Mouse (Mus musculus): ENCODE data around the gene Fam3c. TPM values are rescaled to one million over a fixed set of nuclear protein-coding genes. Genes with fewer than 3 reads are reported as not detected.

The Fam3c gene
- polyA plus RNA-seq, 1 experiment from 2014 or later, result 65.0 TPM

GRCm38 (mm10) chr6:22357351-22357750 lies 1.3 kb upstream of the Fam3c start:
- H3K4me2 ChIP-seq (ENCODE audit: low read length), result no peak overlapping the region
- no peak overlapping the region for H3K9ac ChIP-seq (ENCODE audit: low read depth, low read length)
- H3K4me1 ChIP-seq (replicated peaks; ENCODE audit: insufficient read depth, low read length), result no peaks in the 10 kb centered on the region
- H3K27me3 ChIP-seq (ENCODE audit: insufficient read depth, low read length), result no peaks in the 10 kb centered on the region
- 98% methylated on average over 4 of the region's 4 CpGs for WGBS
- ATAC-seq (replicated peaks; ENCODE audit: low FRiP score, low read depth), result no peak
- no peak for TF ChIP-seq CTCF (IDR thresholded peaks at IDR 0.05; ENCODE audit: low read depth)
- no peak for DNase-seq (ENCODE audit: low spot score)
- H3K27ac ChIP-seq, result no peak overlapping the region
- H3K4me3 ChIP-seq (replicated peaks; ENCODE audit: low read depth, low read length), result no peak overlapping the region
- no peaks in the 10 kb centered on the region for H3K36me3 ChIP-seq (ENCODE audit: insufficient read depth, low read length)
- no peaks in the 10 kb centered on the region for H3K9me3 ChIP-seq (replicated peaks; ENCODE audit: low read length)

GRCm38 (mm10) chr6:22355396-22356085 lies 502 bp downstream of the Fam3c start:
- 2% methylated on average over 60 of the region's 62 CpGs for WGBS
- Histone ChIP-seq H3K36me3 (ENCODE audit: insufficient read depth, low read length) (no peaks in the 10 kb centered on the region), H3K27me3 (ENCODE audit: insufficient read depth, low read length) (no peaks in the 10 kb centered on the region), H3K9me3 (replicated peaks; ENCODE audit: low read length) (no peaks in the 10 kb centered on the region), H3K4me1 (replicated peaks; ENCODE audit: insufficient read depth, low read length) (no peaks in the 10 kb centered on the region), H3K4me2 (ENCODE audit: low read length) (peak overlapping the region; percentile 82), H3K4me3 (replicated peaks; ENCODE audit: low read depth, low read length) (peak overlapping the region; percentile 84), H3K9ac (ENCODE audit: low read depth, low read length) (peak overlapping the region; percentile 86), H3K27ac (peak overlapping the region; percentile 78)
- ATAC-seq (replicated peaks; ENCODE audit: low FRiP score, low read depth) (no peak; the same call in 1 of the 2 replicates), DNase-seq (ENCODE audit: low spot score) (no peak)
- no peak for TF ChIP-seq CTCF (IDR thresholded peaks at IDR 0.05; ENCODE audit: low read depth)

GRCm38 (mm10) chr6:22354675-22355074 lies 1.4 kb downstream of the Fam3c start:
- 66% methylated on average over 7 of the region's 7 CpGs for WGBS
- no peak for DNase-seq (ENCODE audit: low spot score)
- Histone ChIP-seq H3K9me3 (replicated peaks; ENCODE audit: low read length) (no peaks in the 10 kb centered on the region), H3K4me3 (replicated peaks; ENCODE audit: low read depth, low read length) (peak overlapping the region; percentile 84; the same call in 1 of the 2 replicates), H3K4me2 (ENCODE audit: low read length) (peak overlapping the region; percentile 82), H3K4me1 (replicated peaks; ENCODE audit: insufficient read depth, low read length) (0 out of 2 replicates have a peak, but pooled peaks cover 3% of the 10 kb centered on the region), H3K36me3 (ENCODE audit: insufficient read depth, low read length) (no peaks in the 10 kb centered on the region), H3K27me3 (ENCODE audit: insufficient read depth, low read length) (no peaks in the 10 kb centered on the region), H3K27ac (no peak overlapping the region), H3K9ac (ENCODE audit: low read depth, low read length) (no peak overlapping the region)
- no peak for ATAC-seq (replicated peaks; ENCODE audit: low FRiP score, low read depth)
- TF ChIP-seq CTCF (IDR thresholded peaks at IDR 0.05; ENCODE audit: low read depth), result no peak

GRCm38 (mm10) chr6:22354031-22354430 lies 2.0 kb downstream of the Fam3c start:
- H3K4me3 ChIP-seq (replicated peaks; ENCODE audit: low read depth, low read length), result no peak overlapping the region
- TF ChIP-seq CTCF (IDR thresholded peaks at IDR 0.05; ENCODE audit: low read depth), result no peak
- H3K27ac ChIP-seq, result no peak overlapping the region

GRCm38 (mm10) chr6:22351551-22351950 lies 4.5 kb downstream of the Fam3c start:
- H3K4me1 ChIP-seq (replicated peaks; ENCODE audit: insufficient read depth, low read length), result peaks cover 10% of the 10 kb centered on the region; the same call in 1 of the 2 replicates
- H3K4me3 ChIP-seq (replicated peaks; ENCODE audit: low read depth, low read length), result no peak overlapping the region
- no peak for ATAC-seq (replicated peaks; ENCODE audit: low FRiP score, low read depth)
- no peak overlapping the region for H3K27ac ChIP-seq
- H3K4me2 ChIP-seq (ENCODE audit: low read length), result no peak overlapping the region
- TF ChIP-seq CTCF (IDR thresholded peaks at IDR 0.05; ENCODE audit: low read depth), result no peak
- DNase-seq (ENCODE audit: low spot score), result no peak
- H3K9me3 ChIP-seq (replicated peaks; ENCODE audit: low read length), result no peaks in the 10 kb centered on the region
- no peak overlapping the region for H3K9ac ChIP-seq (ENCODE audit: low read depth, low read length)
- WGBS, result 78% methylated on average over 9 of the region's 9 CpGs
- H3K27me3 ChIP-seq (ENCODE audit: insufficient read depth, low read length), result no peaks in the 10 kb centered on the region
- no peaks in the 10 kb centered on the region for H3K36me3 ChIP-seq (ENCODE audit: insufficient read depth, low read length)

More at GRCm38 (mm10) chr6:22354031-22354430, 2.0 kb downstream of the Fam3c start:
- DNase-seq (ENCODE audit: low spot score), result no peak
- Histone ChIP-seq H3K36me3 (ENCODE audit: insufficient read depth, low read length) (no peaks in the 10 kb centered on the region), H3K9ac (ENCODE audit: low read depth, low read length) (no peak overlapping the region), H3K4me2 (ENCODE audit: low read length) (peak overlapping the region; percentile 82; the same call in 1 of the 2 replicates), H3K27me3 (ENCODE audit: insufficient read depth, low read length) (no peaks in the 10 kb centered on the region), H3K9me3 (replicated peaks; ENCODE audit: low read length) (no peaks in the 10 kb centered on the region), H3K4me1 (replicated peaks; ENCODE audit: insufficient read depth, low read length) (0 out of 2 replicates have a peak, but pooled peaks cover 3% of the 10 kb centered on the region)
- ATAC-seq (replicated peaks; ENCODE audit: low FRiP score, low read depth), result no peak
- 16% methylated on average over 1 of the region's 1 CpGs for WGBS

GRCm38 (mm10) chr6:22350239-22350571 lies 5.8 kb downstream of the Fam3c start:
- H3K4me2 ChIP-seq (ENCODE audit: low read length), result no peak overlapping the region
- WGBS, result 50% methylated on average over 4 of the region's 4 CpGs
- no peak for TF ChIP-seq CTCF (IDR thresholded peaks at IDR 0.05; ENCODE audit: low read depth)
- no peak overlapping the region for H3K9ac ChIP-seq (ENCODE audit: low read depth, low read length)
- no peaks in the 10 kb centered on the region for H3K9me3 ChIP-seq (replicated peaks; ENCODE audit: low read length)
- no peak overlapping the region for H3K4me3 ChIP-seq (replicated peaks; ENCODE audit: low read depth, low read length)
- ATAC-seq (replicated peaks; ENCODE audit: low FRiP score, low read depth) (no peak), DNase-seq (ENCODE audit: low spot score) (peak; percentile 29)
- H3K36me3 ChIP-seq (ENCODE audit: insufficient read depth, low read length), result no peaks in the 10 kb centered on the region
- H3K27me3 ChIP-seq (ENCODE audit: insufficient read depth, low read length), result no peaks in the 10 kb centered on the region
- H3K27ac ChIP-seq, result no peak overlapping the region
- H3K4me1 ChIP-seq (replicated peaks; ENCODE audit: insufficient read depth, low read length), result peaks cover 10% of the 10 kb centered on the region; the same call in 1 of the 2 replicates

Data from kidney, postnatal 0 days (tissue).